Mouse (Mus musculus) urinary bladder, postnatal 14 days (tissue): ENCODE data around the gene Stox2.
A peak's percentile ranks its signal among the peaks of the same experiment; 100 is the strongest.

Experiments used
- DNase-seq: peaks from one replicate; pipeline ENCODE4 v3.0.0; 2021; ENCODE audit warnings: low spot score

Stox2 gene

DNA sequence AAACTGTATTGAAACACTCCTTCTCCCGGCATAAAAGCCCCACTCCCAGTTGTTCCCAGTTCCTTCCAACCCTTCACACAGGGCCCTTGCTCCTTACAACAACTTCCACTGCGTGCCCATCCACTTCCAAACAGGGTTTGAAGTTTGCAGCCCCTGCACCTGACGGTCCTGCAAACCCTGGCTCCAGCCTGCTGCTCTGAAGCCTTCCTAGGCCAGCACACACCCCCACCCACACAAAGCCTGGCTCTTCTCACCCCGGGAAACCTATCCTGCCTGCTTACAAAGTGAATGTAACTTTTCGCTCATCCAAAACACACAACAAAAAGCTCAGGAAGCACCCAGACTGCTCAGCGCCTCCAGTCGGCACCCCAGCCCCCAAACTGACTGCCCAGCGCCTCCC lies 37.1 kb downstream of the Stox2 start:
- no peak for DNase-seq

DNA sequence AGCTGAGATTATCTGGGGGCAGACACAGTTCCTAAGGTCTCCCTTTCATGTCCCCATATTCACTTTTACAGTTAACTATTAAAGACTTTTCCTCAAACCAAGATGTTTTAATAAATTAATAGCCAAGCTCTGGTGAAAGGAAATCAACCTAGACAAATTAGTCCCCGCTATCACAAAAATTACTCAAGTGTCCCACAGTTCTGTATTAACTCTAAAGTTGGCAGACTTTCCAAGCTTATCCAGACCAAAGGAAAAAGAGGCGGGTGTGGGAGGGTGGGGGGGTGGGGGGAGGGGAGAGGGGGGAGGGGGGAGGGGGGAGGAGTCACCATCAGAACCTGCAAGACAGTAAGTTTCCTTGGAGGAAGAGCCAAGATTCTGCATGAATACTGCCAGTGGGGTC lies 41.3 kb downstream of the Stox2 start:
- no peak for DNase-seq

DNA sequence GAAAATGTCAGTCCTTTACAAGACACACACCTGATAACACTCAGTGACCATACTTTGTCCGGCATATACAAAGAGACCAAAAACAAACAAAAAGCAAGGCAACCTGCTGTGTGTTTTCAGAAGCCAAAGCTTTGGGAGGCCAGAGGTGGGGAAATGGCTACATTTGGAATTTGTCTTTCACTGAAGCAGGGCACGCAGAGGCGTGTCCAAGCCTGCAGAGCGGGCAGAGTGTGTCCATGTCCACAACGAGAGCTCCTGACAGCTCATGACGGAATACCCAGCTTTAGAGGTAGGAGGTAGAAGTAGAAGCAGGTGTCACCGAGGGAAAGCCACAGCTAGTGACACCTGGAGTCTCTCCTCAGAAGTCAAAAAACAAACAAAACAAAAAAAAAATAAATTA lies 53.2 kb downstream of the Stox2 start:
- DNase-seq = peak; percentile 74

DNA sequence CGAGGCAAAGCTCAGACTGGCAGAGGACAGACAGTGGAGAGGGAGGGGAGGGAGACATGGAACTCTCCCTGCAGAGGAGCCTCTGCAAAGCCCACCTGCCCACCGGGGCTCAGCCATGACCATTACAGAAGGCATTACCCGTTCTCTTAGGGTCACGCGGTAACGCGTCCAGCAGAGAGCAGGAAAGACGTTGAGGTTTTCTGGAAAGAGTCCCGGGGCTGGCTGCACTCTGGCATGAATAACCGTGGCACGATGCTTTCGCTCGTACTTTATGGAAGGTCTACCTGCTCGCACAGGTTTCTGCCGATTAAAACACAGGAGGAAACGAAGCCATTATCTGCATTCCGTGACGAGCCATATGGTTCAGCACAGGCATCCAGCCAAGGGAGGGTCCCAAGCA lies 53.9 kb downstream of the Stox2 start:
- DNase-seq = peak; percentile 52

DNA sequence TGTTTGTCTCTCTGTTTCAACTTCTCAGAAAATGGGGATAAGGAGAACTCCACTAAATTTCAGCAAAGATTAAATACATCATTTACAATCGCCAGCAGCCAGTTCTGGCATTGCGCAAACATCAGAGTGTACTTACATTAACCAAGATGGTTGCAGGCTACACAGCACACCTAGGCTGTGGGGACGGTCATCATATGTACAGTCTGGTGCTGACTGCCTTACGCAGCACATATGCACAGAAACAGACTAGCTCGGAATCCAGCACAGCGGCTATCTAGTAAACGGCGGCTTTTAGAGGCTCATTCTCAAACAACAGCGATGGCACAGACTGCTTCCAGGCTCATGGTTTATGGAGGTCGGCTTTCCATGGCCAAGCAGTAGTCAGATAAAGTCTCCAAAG lies 54.3 kb downstream of the Stox2 start:
- DNase-seq = no peak

DNA sequence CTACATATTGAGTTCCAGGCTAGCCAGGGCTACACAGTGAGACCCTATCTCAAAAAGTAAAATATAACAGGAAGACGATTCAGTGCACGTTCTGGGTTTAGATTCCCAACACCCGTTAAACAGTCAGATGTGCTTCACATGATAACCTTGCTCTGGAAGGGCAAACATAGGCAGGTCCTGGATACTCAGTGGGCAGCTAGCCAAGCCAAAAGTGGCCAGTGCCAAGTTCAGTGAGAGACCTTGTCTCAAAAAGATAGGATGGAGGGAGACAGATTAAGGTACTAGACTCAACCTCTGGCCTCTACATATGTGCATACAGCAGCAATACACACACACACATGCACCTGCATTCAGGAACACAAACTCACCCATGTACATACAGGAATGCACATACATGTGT lies 56.7 kb downstream of the Stox2 start:
- no peak for DNase-seq

DNA sequence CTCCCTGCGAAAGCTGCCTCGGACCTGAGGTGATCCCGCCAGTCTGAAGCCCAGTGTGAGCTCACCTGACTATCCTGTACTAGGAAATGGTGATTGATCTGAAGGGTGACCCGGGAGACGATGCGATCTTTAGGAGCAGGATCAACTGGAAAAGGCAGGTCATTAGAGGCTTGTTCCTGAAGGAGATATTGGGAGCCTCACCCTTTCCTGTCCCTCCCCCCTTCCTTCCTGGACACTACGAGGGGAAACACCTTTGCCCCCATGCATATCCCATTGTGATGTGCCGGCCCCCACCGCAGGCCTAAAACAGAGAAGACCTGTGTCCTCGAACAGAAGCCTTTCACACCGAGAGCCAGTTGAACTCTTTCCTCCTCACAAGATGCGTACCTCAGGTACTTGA lies 58.0 kb downstream of the Stox2 start:
- no peak for DNase-seq

DNA sequence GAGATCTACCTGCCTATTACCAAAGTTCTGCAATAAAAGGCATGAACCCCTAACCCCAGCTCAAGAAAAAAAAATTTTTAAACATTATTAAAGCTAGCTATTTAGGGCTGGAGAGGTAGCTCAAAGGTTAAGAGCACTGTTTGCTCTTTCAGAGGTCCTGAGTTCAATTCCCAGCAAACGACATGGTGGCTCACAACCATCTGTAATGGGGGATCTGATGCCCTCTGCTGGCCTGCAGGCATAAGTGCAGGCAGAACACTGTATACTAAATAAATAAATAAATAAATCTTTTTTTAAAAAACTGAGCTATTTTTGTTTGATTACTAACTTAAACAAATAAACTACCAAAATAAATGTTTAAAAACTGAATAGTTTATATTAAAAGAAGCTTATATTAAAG lies 60.4 kb downstream of the Stox2 start:
- DNase-seq = no peak

DNA sequence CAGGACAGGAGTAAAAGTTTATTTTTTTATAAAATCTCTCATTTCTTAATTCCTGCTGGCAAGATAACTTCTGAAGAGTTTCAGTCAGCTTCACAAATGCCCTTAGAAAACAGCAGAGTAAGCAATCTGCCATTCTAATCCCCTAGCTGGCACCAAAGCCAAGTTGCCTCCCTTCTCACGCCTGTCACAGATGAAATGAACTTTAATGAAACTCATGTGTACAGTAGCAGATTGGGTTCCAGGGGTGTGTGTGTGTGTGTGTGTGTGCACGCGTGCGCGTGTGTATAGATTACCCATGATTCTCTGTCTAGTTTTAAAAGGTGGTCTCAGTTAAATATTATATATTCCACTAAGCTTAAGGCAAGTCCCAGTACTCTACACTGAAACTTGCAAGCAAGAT lies 62.0 kb downstream of the Stox2 start:
- DNase-seq = no peak

DNA sequence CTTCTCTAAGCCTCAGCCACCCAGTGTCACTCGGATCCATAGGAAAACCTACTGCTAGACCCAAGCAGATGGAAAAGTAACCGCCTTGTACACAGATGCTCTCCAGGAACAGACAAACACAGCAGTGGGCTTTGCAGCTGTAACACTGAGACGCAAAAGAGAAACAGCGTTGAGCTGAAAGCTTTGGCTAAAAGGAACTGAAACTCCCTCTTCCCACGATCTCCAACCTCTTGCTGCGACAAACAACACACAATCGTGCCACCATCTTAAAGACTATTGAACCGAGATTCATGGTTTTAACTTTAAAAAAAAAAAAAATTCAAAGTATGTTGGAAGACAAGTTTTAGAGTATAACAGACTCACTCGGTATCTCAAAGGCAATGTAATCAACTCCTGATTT lies 62.5 kb downstream of the Stox2 start:
- no peak for DNase-seq

DNA sequence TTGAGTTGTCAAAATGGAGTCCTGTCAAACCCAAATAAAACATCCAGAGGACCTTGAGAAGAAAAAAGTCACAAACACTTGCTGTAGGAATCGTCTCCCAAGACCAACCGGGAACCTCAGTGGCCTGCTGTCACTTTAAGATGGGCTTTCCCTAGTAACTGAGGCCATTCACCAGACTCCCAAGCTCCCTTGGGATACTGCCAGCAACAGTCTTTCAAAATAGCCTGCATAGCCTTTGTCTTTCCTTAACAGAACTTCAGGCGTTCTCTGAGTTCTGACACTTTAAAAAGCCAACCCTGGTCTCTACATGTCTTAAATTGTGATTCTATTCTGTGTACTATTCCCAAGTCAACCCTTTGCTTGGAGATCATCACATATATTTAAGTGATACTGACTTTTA lies 64.9 kb downstream of the Stox2 start:
- no peak for DNase-seq

DNA sequence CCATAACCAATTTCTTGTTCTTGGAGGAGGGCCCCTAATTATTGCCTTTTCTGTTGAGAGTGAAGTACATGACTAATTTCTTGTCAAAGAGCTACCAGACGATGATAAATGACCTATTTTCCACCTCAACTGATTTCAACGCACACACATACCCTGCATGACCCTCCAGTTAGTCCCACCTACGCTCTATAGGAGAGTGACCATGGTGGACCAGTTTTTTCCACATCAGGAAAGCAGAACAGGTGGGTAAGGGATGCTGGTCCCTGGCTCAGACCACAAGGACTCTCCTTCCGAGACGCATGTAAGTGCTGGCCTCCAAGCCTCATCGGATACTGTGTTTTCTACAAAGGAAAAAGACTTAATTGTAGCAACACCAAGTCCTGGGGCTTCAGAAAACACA lies 65.4 kb downstream of the Stox2 start:
- DNase-seq = no peak

DNA sequence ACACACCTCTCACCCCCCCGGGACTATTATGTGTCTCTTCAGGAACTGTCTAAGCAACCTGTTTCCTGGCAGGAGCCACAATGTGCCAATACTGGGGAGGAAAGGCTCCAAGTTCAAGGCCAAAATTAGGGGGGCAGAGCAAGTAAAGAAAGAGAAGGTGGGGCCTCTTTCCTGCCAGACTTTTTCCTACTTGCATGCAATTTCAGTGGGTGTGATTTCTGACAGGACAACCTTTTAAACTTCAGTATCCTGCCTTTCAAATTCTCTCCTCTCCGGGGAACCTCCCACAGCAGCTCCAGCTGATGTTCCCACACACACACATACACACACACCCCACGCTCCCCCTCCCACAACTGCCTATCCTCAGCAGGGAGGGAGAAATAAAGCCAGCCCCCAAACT lies 66.1 kb downstream of the Stox2 start:
- DNase-seq = no peak

DNA sequence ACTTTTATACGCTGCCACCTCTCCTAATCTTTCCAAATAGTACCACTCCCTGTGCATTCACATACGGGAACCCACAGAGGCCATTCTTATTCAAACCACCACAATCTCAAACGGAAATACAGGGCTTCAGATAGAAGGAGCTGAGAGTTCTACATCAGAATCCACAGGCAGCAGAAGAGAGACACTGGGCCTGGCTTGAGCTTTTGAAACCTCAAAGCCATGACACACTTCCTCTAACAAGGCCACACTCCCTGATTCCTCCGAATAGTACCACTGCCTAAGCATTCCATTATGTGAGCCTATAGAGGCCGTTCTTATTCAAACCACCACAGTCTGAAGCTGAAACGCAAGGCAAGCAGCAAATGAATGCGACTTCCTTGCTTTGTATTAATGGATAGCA lies 69.5 kb downstream of the Stox2 start:
- DNase-seq = no peak

DNA sequence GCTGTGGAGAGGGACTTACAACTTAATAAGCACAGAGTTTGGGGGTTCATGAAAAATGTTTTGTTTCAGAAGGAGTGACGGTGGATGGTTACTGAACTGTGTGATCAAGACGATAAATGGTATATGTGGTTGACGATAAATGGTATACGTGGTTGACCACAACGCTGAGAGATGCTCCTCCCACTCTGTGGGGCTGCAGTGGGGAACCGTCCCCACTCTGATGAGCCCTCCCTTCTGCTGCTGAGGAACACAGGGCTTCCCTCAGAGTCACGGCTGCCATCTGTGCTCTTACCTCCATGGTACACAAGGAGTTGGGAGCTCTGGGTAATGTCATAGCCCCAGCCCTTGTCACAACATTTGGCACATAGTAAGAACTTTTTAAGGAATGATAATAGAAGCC lies 72.4 kb downstream of the Stox2 start:
- DNase-seq = no peak

DNA sequence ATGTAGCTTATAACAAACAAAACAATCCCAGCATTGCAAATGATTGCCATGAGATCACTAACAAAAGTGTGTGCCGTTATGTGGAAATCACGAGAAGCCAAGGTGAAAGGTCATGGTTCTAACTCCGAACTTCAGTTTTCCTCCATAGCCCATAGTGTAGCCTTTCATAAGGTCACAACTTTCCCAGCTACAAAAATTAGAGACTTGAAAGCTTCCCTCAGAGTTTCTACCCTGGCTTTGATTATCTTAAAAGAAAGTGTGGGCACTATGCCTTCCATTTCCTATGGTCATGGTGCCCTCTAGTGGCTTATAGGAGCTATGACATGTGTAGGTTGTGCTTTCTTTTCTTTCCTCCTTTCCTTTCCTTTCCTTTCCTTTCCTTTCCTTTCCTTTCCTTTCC lies 74.6 kb downstream of the Stox2 start:
- DNase-seq = no peak

DNA sequence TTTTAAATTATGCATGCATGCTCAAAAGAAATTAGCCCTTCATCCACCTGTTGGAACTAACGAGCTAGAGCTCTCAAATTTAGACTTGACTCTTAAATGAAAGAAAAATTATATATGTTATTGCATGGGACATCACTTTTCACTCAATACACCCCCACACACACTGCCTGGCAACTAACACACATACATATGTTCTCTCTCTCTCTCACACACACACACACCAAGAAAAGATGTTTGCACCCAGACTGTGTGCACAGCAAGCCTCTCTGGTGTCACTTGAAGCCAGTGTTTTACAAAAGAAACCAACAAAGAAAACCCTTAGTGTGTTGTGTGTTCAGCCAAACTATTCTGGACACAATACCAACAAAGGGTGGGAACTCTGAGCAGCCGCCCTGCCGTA lies 75.1 kb downstream of the Stox2 start:
- no peak for DNase-seq

DNA sequence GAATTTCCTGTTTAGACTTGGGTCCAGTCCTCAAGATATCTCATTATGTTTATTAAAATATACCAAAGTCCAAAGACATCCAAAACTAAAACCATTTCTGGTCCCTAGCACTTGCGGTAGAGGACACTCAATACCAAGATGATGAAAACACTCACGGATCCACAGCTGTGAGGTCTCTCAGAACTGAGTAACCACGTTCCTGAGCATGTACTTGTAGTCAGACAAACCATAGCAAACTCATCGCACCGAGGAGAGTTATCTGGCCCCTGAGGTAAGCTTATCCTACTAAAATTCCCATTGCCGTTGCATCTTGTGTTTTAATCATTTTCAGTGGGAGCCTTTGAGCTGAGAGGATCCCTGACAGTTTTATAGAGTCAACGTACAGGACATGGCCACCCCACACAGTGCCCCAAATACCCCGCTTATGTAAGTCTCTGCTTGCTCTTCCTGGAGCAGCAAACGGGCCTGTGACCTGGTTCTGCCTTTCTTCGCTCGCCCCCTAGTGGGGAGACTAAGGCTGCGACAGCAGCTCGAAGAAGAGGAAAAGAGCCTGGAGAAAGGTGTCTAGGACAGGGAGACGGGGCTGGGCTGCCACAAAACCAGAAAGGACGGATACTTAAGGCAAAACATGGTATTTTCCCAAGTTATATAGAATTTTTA lies 75.6 kb downstream of the Stox2 start:
- peak; percentile 88 for DNase-seq

DNA sequence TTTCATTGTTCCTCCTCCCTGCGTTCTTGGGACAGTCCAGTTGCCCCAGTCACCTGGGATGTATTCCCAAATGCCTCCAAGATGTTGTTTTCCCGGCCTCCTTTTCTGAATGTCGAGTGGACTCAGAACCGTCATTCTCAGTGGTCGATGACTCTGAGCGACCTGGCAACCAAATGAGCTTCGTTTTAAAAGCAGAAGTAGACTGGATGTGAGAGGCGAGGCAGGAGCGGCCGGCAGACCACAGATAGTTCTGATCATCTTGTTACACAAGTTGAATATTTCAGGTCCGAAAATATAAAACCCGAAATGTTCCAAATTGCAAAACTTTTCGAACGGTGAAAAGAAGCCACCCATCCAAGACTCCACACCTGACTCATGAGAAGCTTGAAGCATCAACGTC lies 76.2 kb downstream of the Stox2 start:
- DNase-seq = no peak

DNA sequence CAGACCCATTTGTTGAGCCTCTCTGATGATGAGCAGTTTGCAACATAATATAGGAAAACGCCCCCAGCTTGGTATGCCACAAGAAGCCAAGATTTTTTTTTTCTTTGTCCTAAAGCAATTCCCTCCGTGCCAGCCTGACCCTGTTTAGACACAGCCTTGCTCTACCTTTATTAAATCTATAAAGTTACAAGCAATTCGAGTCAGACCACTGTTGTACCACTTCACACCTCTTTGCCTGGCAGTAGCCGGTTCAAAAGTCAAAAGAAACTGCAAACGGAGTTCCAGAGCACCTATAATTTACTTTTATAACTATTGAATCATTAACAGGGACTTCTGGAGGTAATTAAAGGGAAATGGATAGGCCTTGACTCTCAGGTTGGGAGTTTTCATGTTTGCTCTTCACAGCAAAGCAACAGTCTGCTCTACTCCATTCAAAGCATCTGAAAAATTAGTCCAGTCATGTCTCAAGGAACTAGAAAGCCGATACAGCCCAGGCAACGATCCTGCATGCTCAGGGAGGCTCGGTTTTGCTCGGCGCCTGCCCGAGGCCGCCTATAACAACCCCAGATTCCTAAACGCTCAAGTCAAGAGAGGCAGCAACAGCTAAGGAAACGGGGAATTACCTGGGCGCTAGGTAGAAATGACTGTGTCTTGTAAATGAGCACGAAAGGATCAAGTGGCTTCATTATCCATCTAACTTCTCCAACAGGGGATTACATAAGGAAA lies 77.0 kb downstream of the Stox2 start:
- DNase-seq = no peak

DNA sequence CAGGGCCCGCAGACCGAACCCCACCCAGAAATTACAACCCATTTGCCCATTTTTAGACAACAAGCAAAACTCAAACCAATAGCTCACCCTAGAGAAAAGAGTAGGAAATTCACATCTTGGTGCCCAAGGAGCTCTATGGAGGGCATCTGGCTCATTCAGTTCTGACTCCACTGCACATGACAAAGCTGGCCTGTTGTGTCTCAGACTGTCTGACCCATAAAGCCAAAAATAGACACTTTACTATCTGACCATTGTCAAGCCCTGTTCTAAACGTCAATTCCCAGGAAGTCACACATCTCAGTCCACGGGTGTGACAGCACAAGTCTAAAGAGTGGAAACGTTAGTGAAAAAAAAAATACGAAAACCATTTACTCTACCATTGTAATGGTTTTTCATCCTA lies 79.1 kb downstream of the Stox2 start:
- DNase-seq = no peak

DNA sequence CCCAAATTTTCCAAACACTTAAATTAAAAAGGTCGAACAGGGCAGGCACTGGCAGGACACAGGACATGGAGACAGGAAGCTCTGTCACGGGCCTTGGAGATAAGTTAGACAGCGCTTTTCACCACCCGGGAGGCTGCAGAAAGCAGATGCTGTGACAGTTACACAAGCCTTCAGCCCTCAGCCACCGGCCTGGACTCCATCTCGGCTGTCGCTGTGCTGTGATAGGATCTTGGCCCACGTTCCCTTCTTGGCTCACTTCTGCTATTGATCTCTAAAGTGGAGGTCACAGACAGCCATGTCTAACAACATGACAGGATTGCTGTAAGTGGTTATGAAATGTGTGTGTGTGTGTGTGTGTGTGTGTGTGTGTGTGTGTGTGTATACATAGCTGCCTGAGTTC lies 82.9 kb downstream of the Stox2 start:
- DNase-seq = no peak

DNA sequence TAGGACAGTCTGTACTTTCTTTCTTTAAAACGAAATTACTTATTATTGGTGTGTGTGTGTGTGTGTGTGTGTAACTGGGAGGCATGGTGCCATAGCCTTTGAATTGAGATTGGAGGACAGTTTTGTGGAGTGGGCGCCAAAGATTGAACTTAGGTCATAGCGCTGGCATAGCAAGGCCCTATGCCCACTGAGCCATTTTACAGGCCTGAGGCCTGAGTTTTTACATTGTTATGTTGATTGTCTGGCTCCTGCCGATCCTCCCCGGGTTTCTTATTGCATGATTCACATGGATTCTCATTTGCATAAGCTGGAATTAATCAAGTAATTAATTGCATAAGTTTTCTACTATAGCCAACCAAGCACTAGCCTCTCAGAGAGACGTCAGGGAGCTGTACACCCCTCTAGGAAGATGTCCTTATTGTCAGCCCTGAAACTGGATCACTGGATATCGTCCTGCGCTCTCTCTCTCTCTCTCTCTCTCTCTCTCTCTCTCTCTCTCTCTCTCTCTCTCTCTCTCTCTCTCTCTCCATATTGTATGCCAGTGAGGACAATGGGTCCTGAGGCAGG lies 90.7 kb downstream of the Stox2 start:
- no peak for DNase-seq
